Comparison of ENCODE assay signal across 51 mouse cellular contexts in genomic region chr16:3843796-3844195, GRCm38 (mm10). TPM values are rescaled to one million over a fixed set of nuclear protein-coding genes. Genes with fewer than 3 reads are reported as not detected.
"Had no signal": no experiment of that assay in that cellular context is flagged by ENCODE, and none has a peak within 500 bp of the region (broad histone marks: within the 10 kb centered on the region; RNA-seq: fewer than 3 reads in every experiment).

No protein-coding gene starts in this region.

- H3K4me2 ChIP-seq: heart, embryonic 11.5 days; heart, embryonic 12.5 days; heart, embryonic 13.5 days; heart, embryonic 15.5 days; hindbrain, embryonic 12.5 days; hindbrain, embryonic 13.5 days; hindbrain, embryonic 14.5 days; hindbrain, embryonic 15.5 days; intestine, embryonic 15.5 days; kidney, embryonic 15.5 days had no signal

- H3K9ac ChIP-seq: heart, embryonic 12.5 days; heart, embryonic 13.5 days; heart, embryonic 15.5 days; hindbrain, embryonic 12.5 days; hindbrain, embryonic 13.5 days; hindbrain, embryonic 14.5 days; hindbrain, embryonic 15.5 days; intestine, embryonic 15.5 days; kidney, embryonic 15.5 days had no signal

- ATAC-seq: hindbrain, embryonic 16.5 days; hindbrain, postnatal 0 days; inflammation-experienced regulatory T-cells, adult 6 months; intestine, embryonic 15.5 days; intestine, embryonic 16.5 days; intestine, postnatal 0 days had no signal

- H3K36me3 ChIP-seq: heart, embryonic 10.5 days; heart, embryonic 12.5 days; heart, embryonic 13.5 days; heart, embryonic 15.5 days; hindbrain, embryonic 10.5 days; hindbrain, embryonic 12.5 days; hindbrain, embryonic 13.5 days; hindbrain, embryonic 15.5 days; intestine, embryonic 15.5 days; kidney, embryonic 15.5 days had no signal

- H3K9me3 ChIP-seq: heart, embryonic 10.5 days; heart, embryonic 12.5 days; heart, embryonic 13.5 days; heart, embryonic 15.5 days; hindbrain, embryonic 10.5 days; hindbrain, embryonic 12.5 days; hindbrain, embryonic 13.5 days; hindbrain, embryonic 15.5 days; intestine, embryonic 15.5 days; kidney, embryonic 15.5 days had no signal

- H3K27me3 ChIP-seq: hindbrain, embryonic 12.5 days; hindbrain, embryonic 13.5 days; hindbrain, embryonic 15.5 days; kidney, embryonic 15.5 days had no signal

- DNase-seq: heart, adult 18-20 months; heart, adult 2 months; heart, postnatal 10 days; heart, postnatal 14 days; heart, postnatal 36 days; heart, postnatal 4 days; kidney, adult 11 months; kidney, adult 18-20 months; kidney, adult 2 months; kidney, adult 8-10 months; kidney, adult 9 months; kidney, postnatal 10 days; kidney, postnatal 14 days; kidney, postnatal 25 days; kidney, postnatal 36 days; kidney, postnatal 4 days; layer of hippocampus, adult 9-11 months had no signal

- H3K4me3 ChIP-seq: heart, adult 2 months; heart, embryonic 10.5 days; heart, embryonic 12.5 days; heart, embryonic 13.5 days; heart, embryonic 15.5 days; hindbrain, embryonic 10.5 days; hindbrain, embryonic 12.5 days; hindbrain, embryonic 13.5 days; hindbrain, embryonic 15.5 days; intestine, embryonic 15.5 days; kidney, embryonic 15.5 days; layer of hippocampus, adult 2 months had no signal

- H3K27ac ChIP-seq: heart, adult 2 months; heart, embryonic 10.5 days; heart, embryonic 13.5 days; heart, embryonic 15.5 days; hindbrain, embryonic 10.5 days; hindbrain, embryonic 12.5 days; hindbrain, embryonic 13.5 days; hindbrain, embryonic 14.5 days; hindbrain, embryonic 15.5 days; hindbrain, postnatal 0 days; intestine, embryonic 15.5 days; kidney, embryonic 15.5 days; kidney, postnatal 0 days; layer of hippocampus, adult 2 months had no signal

RNA-seq across cellular contexts. Expression of gene Olfr15, which starts 13.1 kb away (rescaled TPM):
- total RNA-seq: heart, adult 18-20 months; heart, adult 2 months; heart, adult 8-10 months; heart, postnatal 10 days; heart, postnatal 14 days; heart, postnatal 25 days; heart, postnatal 36 days; heart, postnatal 4 days; hematopoietic stem cell, adult 5-6 weeks; hindbrain, postnatal 0 days; layer of hippocampus, adult 18-20 months; layer of hippocampus, adult 2 months; layer of hippocampus, adult 8-10 months; layer of hippocampus, postnatal 10 days; layer of hippocampus, postnatal 14 days had no signal
- polyA plus RNA-seq: heart, adult 2 months; heart, embryonic 10.5 days; heart, embryonic 11.5 days; heart, embryonic 12.5 days; heart, embryonic 13.5 days; heart, embryonic 14.5 days; heart, embryonic 15.5 days; heart, embryonic 16.5 days; heart, postnatal 0 days; hindbrain, embryonic 10.5 days; hindbrain, embryonic 11.5 days; hindbrain, embryonic 12.5 days; hindbrain, embryonic 13.5 days; hindbrain, embryonic 14.5 days; hindbrain, embryonic 15.5 days; hindbrain, embryonic 16.5 days; hindbrain, postnatal 0 days; inflammation-experienced regulatory T-cells, adult 6 months; intestine, embryonic 14.5 days; intestine, embryonic 15.5 days; intestine, embryonic 16.5 days; intestine, postnatal 0 days; kidney, adult 2 months; kidney, embryonic 14.5 days; kidney, embryonic 15.5 days; kidney, embryonic 16.5 days; kidney, postnatal 0 days; large intestine, adult 2 months had no signal

RNA-seq across cellular contexts. Expression of gene Gm20695, which starts 40.7 kb away (rescaled TPM):
- total RNA-seq: heart, adult 18-20 months; heart, postnatal 10 days; heart, postnatal 14 days; heart, postnatal 25 days; hematopoietic stem cell, adult 5-6 weeks; layer of hippocampus, adult 18-20 months had no signal
- polyA plus RNA-seq: heart, adult 2 months; heart, embryonic 12.5 days; kidney, adult 2 months; large intestine, adult 2 months had no signal
